Mouse (Mus musculus) left cerebral cortex, postnatal 14 days (tissue): ENCODE results near the gene Otud7a. TPM values are rescaled to one million over a fixed set of nuclear protein-coding genes. Genes with fewer than 3 reads are reported as not detected.

Experiments
- DNase-seq, 2 experiments: peaks; one replicate each; pipeline ENCODE4 v3.0.0; 2021 to 2022; ENCODE audit warnings: low spot score in 2 of 2, mixed read lengths in 1 of 2
- intact Hi-C: fragments of 180-260 bp; cut with DNase I; formaldehyde crosslinking; loops from one replicate; pipeline ENCODE4 v1.15.1; 2025
- total RNA-seq, 2 experiments: library from RNA; stranded (reverse); gene quantifications; 2 replicates each; pipeline ENCODE4 v1.2.3; 2021

The Otud7a gene
- total RNA-seq, 2 experiments from 2014 or later: 72.7 to 78.9 TPM

- DNase-seq: peak; percentile 80 to 84
- intact Hi-C loops: loop anchor here (5.0 to 10.0 kb wide), 3 partner anchors 300 to 570 kb away; no protein-coding TSS in a partner anchor
Measured at GRCm38 (mm10) chr7:63754573-63755475, 310.3 kb downstream of the Otud7a start.

- intact Hi-C loops: loop anchor here (5.0 to 10.0 kb wide), 3 partner anchors 299 to 569 kb away; no protein-coding TSS in a partner anchor
- peak; percentile 87 to 92 for DNase-seq
Measured at GRCm38 (mm10) chr7:63755476-63755948, 311.0 kb downstream of the Otud7a start.

GRCm38 (mm10) chr7:63757136-63757677, 312.7 kb downstream of the Otud7a start:
- no peak for DNase-seq
- intact Hi-C loops: loop anchor here (5.0 to 10.0 kb wide), 3 partner anchors 298 to 568 kb away; no protein-coding TSS in a partner anchor

GRCm38 (mm10) chr7:63757678-63758239, 313.2 kb downstream of the Otud7a start:
- intact Hi-C loops: loop anchor here (5.0 to 10.0 kb wide), 3 partner anchors 297 to 567 kb away; no protein-coding TSS in a partner anchor
- DNase-seq: no peak

- intact Hi-C loops: loop anchor here (5.0 to 10.0 kb wide), 3 partner anchors 296 to 566 kb away; no protein-coding TSS in a partner anchor
- DNase-seq: peak in 1 of 2 experiments; percentile 39
Measured at GRCm38 (mm10) chr7:63758240-63758826, 313.8 kb downstream of the Otud7a start.

- intact Hi-C loops: loop anchor here (5.0 to 10.0 kb wide), 3 partner anchors 295 to 565 kb away; no protein-coding TSS in a partner anchor
- no peak for DNase-seq
Measured at GRCm38 (mm10) chr7:63759606-63760005, 315.1 kb downstream of the Otud7a start.

- intact Hi-C loops: no loop called here
- DNase-seq: no peak
Measured at GRCm38 (mm10) chr7:63762529-63762928, 318.0 kb downstream of the Otud7a start.

- peak; percentile 49 to 86 for DNase-seq
- intact Hi-C loops: no loop called here
Measured at GRCm38 (mm10) chr7:63768398-63769029, 324.0 kb downstream of the Otud7a start.

- peak in 1 of 2 experiments; percentile 0 for DNase-seq
- intact Hi-C loops: no loop called here
Measured at GRCm38 (mm10) chr7:63773268-63773667, 328.7 kb downstream of the Otud7a start.

GRCm38 (mm10) chr7:63774291-63774690, 329.7 kb downstream of the Otud7a start:
- intact Hi-C loops: no loop called here
- peak in 1 of 2 experiments; percentile 16 for DNase-seq

- DNase-seq: no peak
- intact Hi-C loops: no loop called here
Measured at GRCm38 (mm10) chr7:63777328-63777727, 332.8 kb downstream of the Otud7a start.

- DNase-seq: no peak
- intact Hi-C loops: no loop called here
Measured at GRCm38 (mm10) chr7:63780821-63781220, 336.3 kb downstream of the Otud7a start.

- intact Hi-C loops: no loop called here
- DNase-seq: no peak
Measured at GRCm38 (mm10) chr7:63789743-63790142, 345.2 kb downstream of the Otud7a start.

GRCm38 (mm10) chr7:63796001-63796632, 351.6 kb downstream of the Otud7a start:
- intact Hi-C loops: no loop called here
- no peak for DNase-seq

GRCm38 (mm10) chr7:63798446-63798845, 353.9 kb downstream of the Otud7a start:
- intact Hi-C loops: no loop called here
- no peak for DNase-seq

GRCm38 (mm10) chr7:63799304-63799703, 354.8 kb downstream of the Otud7a start:
- intact Hi-C loops: no loop called here
- DNase-seq: no peak

- intact Hi-C loops: no loop called here
- no peak for DNase-seq
Measured at GRCm38 (mm10) chr7:63802751-63803150, 358.2 kb downstream of the Otud7a start.
